Mouse (Mus musculus) kidney, embryonic 16.5 days (tissue): ENCODE measurements around the gene Pde3a. TPM values are rescaled to one million over a fixed set of nuclear protein-coding genes. Genes with fewer than 3 reads are reported as not detected.

Experiments used
- ATAC-seq: fragments of 200-750 bp; cut with Nextera tagmentation; 2 replicates; pipeline ENCODE4 v1.8.0; 2017; ENCODE audit warnings: moderate TSS enrichment; ENCODE audit not compliant: low FRiP score, low TSS enrichment
- H3K27ac ChIP-seq: fragments of 300-500 bp; sonication (generic); 2 replicates; pipeline ENCODE4 v1.5.1; 2014; ENCODE audit warnings: low read length
- H3K27me3 ChIP-seq: fragments of 300-500 bp; sonication (generic); 2 replicates; pipeline ENCODE4 v1.6.1; 2014; ENCODE audit warnings: low read length, control low read depth, mixed read lengths; ENCODE audit not compliant: insufficient read depth
- H3K36me3 ChIP-seq: fragments of 300-500 bp; sonication (generic); 2 replicates; pipeline ENCODE4 v1.6.1; 2014; ENCODE audit warnings: low read length, control low read depth, mixed read lengths; ENCODE audit not compliant: insufficient read depth
- H3K4me1 ChIP-seq: fragments of 300-500 bp; sonication (generic); 2 replicates; pipeline ENCODE4 v1.6.1; 2014; ENCODE audit warnings: low read length, control low read depth, mixed read lengths; ENCODE audit not compliant: insufficient read depth
- H3K4me2 ChIP-seq: fragments of 300-500 bp; sonication (generic); replicated peaks from 2 replicates; pipeline ENCODE4 v1.6.1; 2014; ENCODE audit warnings: low read depth, low read length
- H3K4me3 ChIP-seq: fragments of 300-500 bp; sonication (generic); 2 replicates; pipeline ENCODE4 v1.5.1; 2014; ENCODE audit warnings: mild to moderate bottlenecking, low read length
- H3K9ac ChIP-seq: fragments of 300-500 bp; sonication (generic); replicated peaks from 2 replicates; pipeline ENCODE4 v1.6.1; 2014; ENCODE audit warnings: low read length
- H3K9me3 ChIP-seq: fragments of 300-500 bp; sonication (generic); 2 replicates; pipeline ENCODE4 v1.6.1; 2016; ENCODE audit warnings: low read length, control low read depth
- WGBS: fragments of 180-500 bp; shearing (Covaris S2); extraction: QIAGEN DNeasy Blood & Tissue Kit; methylation state at CpG from one replicate; pipeline ENCODE4 v1.1.7; 2014; 5-methylcytosine and 5-hydroxymethylcytosine counted together
- polyA plus RNA-seq: library from polyadenylated mRNA; unstranded; fragments of >200 nt; fragmentation: Nextera tagmentation; extraction: Ambion mirVana; gene quantifications from 2 replicates; pipeline ENCODE4 v1.2.1, GENCODE M21; 2015

The Pde3a gene
- polyA plus RNA-seq, 1 experiment from 2014 or later = 12.1 TPM

- ATAC-seq = no peak
- no peak overlapping the region for H3K4me2 ChIP-seq
- no peaks in the 10 kb centered on the region for H3K9me3 ChIP-seq
- H3K9ac ChIP-seq = no peak overlapping the region
- 23% methylated on average over 3 of the region's 3 CpGs for WGBS
- 0 out of 2 replicates have a peak, but pooled peaks cover 6% of the 10 kb centered on the region for H3K4me1 ChIP-seq
- H3K36me3 ChIP-seq = no peaks in the 10 kb centered on the region
- no peak overlapping the region for H3K27ac ChIP-seq
- H3K27me3 ChIP-seq = no peaks in the 10 kb centered on the region
- no peak overlapping the region for H3K4me3 ChIP-seq
Measured at GRCm38 (mm10) chr6:141537298-141537697, 288.2 kb downstream of the Pde3a start.

- H3K4me2 ChIP-seq = no peak overlapping the region
- H3K4me1 ChIP-seq = peaks cover 14% of the 10 kb centered on the region; the same call in 1 of the 2 replicates
- no peak overlapping the region for H3K27ac ChIP-seq
- 66% methylated on average over 1 of the region's 1 CpGs for WGBS
- no peak overlapping the region for H3K9ac ChIP-seq
- no peaks in the 10 kb centered on the region for H3K9me3 ChIP-seq
- no peaks in the 10 kb centered on the region for H3K27me3 ChIP-seq
- ATAC-seq = no peak
- H3K4me3 ChIP-seq = no peak overlapping the region
- no peaks in the 10 kb centered on the region for H3K36me3 ChIP-seq
Measured at GRCm38 (mm10) chr6:141541136-141541535, 292.1 kb downstream of the Pde3a start.

GRCm38 (mm10) chr6:141543344-141543743, 294.3 kb downstream of the Pde3a start:
- no peak overlapping the region for H3K9ac ChIP-seq
- H3K4me3 ChIP-seq = no peak overlapping the region
- no peaks in the 10 kb centered on the region for H3K27me3 ChIP-seq
- ATAC-seq = peak; percentile 71; the same call in 1 of the 2 replicates
- H3K4me2 ChIP-seq = no peak overlapping the region
- no peak overlapping the region for H3K27ac ChIP-seq
- WGBS = 54% methylated on average over 7 of the region's 7 CpGs
- no peaks in the 10 kb centered on the region for H3K9me3 ChIP-seq
- H3K4me1 ChIP-seq = peaks cover 8% of the 10 kb centered on the region; the same call in 1 of the 2 replicates
- no peaks in the 10 kb centered on the region for H3K36me3 ChIP-seq
